Mouse (Mus musculus) embryo, embryonic 10.5 days (tissue): ENCODE measurements around the gene S1pr1.
A peak's percentile ranks its signal among the peaks of the same experiment; 100 is the strongest.

Experiments
- DNase-seq: peaks from one replicate; pipeline ENCODE4 v3.0.0-alpha.2; 2015; ENCODE audit warnings: low spot score

S1pr1 gene

GRCm38 (mm10) chr3:115711924-115712807 lies 2.7 kb downstream of the S1pr1 start:
- DNase-seq, result no peak

DNA sequence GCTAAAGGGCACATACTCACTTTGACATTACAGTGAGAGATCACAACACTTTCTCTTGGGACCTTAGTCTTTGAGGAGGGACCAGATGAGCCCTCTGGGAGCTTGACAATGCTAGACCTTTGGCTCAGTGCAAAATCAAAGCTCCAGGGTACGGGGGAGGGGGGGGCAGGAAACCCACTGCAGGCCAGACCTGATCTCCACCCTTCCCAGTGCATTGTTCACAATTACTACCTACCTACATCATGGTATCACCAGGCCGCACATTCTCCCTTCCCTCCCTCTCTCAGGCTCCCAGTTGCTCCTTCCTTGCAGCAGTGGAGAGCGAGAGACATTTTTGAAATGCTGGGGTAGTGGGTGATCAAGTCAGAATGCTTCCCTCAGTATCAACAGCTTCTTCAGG lies 3.5 kb downstream of the S1pr1 start:
- DNase-seq, result no peak

GRCm38 (mm10) chr3:115710051-115710450 lies 4.8 kb downstream of the S1pr1 start:
- no peak for DNase-seq

DNA sequence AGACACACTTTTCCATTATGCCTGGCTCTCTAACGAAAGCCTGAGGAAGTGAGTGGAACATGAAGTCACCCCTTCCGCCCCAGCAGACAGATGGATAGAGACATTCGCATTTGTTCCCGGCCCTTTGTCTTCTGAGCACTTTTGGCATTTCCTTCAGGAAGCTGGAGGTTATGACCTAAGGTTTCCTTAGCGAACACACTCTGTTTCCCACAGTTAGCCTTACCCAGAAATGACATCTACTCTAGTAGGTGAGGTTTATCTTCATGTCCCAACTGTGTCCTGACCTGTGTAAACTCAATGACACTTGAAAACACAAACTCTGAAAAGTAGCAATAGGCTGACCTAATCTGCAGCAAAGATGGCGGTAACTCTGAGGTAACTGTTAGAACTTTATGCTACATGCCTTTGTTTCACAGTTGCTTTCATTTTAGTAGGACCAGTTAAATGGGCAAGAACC lies 5.7 kb downstream of the S1pr1 start:
- DNase-seq, result peak; percentile 15

GRCm38 (mm10) chr3:115706736-115707135 lies 8.1 kb downstream of the S1pr1 start:
- no peak for DNase-seq

DNA sequence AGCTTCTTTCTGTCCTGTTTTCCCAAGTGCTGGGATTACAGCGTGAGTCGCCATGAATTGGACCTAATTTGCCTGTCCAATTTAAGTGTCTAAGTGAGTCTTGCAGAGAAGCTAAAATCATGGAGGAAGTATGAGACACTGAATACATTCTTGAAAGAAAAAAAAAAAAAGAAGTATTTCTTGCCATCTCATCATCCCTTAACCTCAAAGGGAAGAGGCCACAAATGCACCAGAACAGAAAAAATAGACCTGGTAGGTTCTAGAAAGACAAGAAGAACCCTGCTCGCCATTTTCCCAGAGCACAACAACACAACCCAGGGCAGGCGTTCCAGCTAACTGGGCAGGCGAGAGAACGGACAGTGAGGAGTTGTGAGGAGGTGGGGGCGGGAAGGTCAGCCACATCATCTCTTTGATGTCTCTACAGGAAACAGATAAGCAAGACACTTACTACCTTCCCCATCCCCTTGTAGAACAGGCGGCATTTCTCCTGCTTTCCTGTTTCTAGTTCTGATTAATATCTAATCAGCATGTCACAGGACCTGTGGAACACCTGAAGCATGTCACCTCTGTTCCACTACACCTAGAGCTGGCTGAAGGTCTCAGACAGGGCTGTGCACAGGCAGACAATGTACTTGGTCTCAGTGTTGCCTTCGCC lies 10.5 kb downstream of the S1pr1 start:
- DNase-seq, result no peak

DNA sequence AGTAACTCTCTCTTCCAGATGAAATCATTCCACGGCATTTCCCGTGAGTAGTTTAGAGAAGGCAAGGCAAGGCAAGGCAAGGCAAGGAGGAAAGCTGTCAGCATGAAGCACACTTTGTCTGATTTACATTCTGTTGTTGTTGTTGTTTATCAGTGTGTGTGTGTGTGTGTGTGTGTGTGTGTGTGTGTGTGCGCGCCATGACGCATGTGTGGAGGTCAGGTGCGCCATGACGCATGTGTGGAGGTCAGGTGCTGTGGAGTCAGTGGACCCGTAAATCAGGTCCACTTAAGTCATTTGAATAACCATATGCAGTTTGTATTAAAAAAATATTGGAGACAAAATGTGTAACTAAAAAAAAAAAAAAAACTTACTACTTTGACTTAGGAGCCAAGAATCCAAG lies 11.2 kb downstream of the S1pr1 start:
- DNase-seq, result no peak

GRCm38 (mm10) chr3:115702089-115702488 lies 12.8 kb downstream of the S1pr1 start:
- DNase-seq, result no peak

GRCm38 (mm10) chr3:115695194-115695891 lies 19.5 kb downstream of the S1pr1 start:
- no peak for DNase-seq

DNA sequence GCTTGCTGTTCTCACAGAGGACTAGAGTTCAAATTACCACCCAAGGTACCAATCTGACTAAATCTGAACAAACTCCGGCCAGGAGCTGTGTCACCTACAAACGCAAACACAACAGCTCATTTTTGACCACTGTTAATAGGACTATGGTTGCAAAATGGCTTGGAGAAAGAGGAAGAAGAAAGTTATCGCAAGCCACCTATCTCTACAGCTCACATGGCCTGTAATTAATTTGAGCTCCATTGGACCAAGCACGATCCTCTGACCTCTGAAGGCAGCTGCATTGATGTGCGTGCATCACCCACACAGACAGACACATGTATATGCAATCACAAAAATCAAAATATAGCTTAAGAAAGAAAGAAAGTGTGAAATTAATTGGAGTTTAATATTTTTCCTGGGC lies 20.7 kb downstream of the S1pr1 start:
- DNase-seq, result no peak

DNA sequence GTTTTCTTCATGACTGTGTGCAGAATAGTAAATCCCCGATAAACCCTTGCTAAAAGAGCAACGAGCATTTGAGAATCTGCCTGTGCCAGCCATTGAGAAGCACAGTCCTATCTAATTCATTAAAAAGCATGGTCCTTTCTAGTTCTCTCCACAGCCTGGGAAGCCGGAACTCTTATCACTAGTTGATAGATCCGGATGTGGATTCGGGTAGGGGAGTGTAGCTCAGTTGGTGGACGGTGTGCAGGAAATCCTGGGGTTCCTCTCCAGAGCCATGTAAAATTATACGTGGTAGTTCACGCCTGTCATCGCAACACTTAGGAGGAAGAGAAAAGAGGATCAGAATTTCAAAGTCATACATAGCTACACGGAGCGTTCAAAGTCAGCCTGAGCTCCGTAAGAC lies 21.5 kb downstream of the S1pr1 start:
- DNase-seq, result no peak

DNA sequence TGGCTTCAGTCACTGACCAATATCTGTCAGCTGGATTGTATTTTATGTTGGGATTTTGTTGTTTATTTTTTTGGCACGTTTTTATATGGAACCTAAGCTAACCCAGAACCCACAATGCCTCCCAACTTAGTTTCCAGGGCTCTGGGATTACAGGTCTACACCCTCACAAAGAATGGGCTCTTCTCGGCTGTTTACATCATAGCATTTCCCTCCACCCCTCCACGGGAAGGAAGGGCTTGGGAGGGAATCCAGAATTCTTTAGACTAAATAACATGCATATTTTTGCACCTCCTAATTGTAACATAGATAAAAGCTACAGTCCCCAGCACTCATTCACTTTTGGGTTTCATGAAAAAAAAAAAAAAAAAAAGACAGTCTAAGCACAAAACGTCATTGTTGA lies 22.0 kb downstream of the S1pr1 start:
- DNase-seq, result no peak

GRCm38 (mm10) chr3:115692384-115692783 lies 22.5 kb downstream of the S1pr1 start:
- DNase-seq, result no peak

GRCm38 (mm10) chr3:115689920-115690319 lies 25.0 kb downstream of the S1pr1 start:
- DNase-seq, result no peak

GRCm38 (mm10) chr3:115689352-115689751 lies 25.5 kb downstream of the S1pr1 start:
- peak; percentile 41 for DNase-seq

DNA sequence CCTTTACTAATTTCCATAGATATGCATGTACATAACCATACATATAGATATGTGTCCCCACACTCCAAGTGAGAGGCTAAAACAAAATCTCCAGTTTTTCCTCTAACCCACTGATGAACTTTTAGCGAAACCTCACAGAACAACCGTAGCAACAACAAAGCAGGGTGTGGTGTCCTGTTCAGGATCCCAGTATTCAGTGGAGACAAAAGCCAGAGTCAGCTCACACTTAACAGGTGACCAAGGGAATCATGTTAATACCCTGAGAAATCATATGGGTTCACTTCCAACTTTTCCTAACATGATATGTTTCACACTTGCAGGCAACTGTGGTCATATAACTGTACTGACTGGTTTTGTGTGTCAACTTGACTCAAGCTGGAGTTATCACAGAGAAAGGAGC lies 27.1 kb downstream of the S1pr1 start:
- no peak for DNase-seq

GRCm38 (mm10) chr3:115682328-115683088 lies 32.4 kb downstream of the S1pr1 start:
- DNase-seq, result peak; percentile 18

DNA sequence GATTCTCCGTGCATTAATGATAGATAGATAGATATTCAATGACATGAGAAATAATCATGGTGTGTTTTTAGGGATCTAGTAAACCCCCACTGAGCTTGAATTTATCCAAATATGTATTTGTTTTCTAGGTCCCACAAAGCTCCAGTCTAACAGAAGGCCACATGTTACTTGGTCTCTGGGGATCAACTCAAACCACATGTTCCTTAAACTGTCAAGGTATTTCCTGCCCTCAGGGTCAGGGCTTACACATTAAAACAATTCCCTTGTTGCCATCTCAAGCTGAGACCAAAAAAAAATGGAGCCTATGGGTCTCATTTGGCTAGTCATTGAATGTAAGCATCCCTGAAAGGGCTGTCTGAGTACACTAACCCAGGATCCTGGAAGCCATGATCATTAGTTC lies 33.7 kb downstream of the S1pr1 start:
- DNase-seq, result no peak

DNA sequence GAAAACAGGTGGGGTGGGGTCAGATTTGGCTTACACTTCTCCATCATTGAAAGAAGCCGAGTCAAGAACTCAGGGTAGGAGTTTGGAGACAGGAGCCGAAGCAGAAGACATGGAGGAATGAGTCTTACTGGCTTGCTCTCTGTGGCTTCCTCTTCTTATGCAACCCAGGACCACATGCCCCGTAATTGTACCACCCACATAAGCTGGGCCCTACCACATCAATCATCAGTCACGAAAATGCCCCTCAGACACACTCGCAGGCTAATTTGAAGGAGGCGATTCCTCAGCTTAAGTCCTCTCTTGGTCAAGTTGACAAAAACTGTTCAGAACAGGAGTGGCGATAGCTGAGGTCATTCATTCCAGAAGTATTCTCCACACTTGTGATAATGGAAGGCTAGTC lies 35.9 kb downstream of the S1pr1 start:
- no peak for DNase-seq

- no peak for DNase-seq
Measured at GRCm38 (mm10) chr3:115675546-115676535, 39.0 kb downstream of the S1pr1 start.

GRCm38 (mm10) chr3:115674665-115675064 lies 40.2 kb downstream of the S1pr1 start:
- DNase-seq, result no peak
